Mouse (Mus musculus) cortical plate, adult 2 months (tissue): ENCODE measurements around the gene Nfat5.

Source experiments
- CTCF ChIP-seq: fragments of 200-500 bp; IDR thresholded peaks from 2 replicates; pipeline ENCODE4 v1.5.1; 2011; ENCODE audit warnings: mild to moderate bottlenecking, control low read depth, low read length; ENCODE audit not compliant: insufficient read depth; ENCODE audit errors: extremely low read depth
- POLR2A ChIP-seq: fragments of 200-500 bp; IDR thresholded peaks from 2 replicates; pipeline ENCODE4 v1.6.1; 2011; ENCODE audit warnings: mild to moderate bottlenecking, low read length, control low read depth; ENCODE audit not compliant: insufficient read depth; ENCODE audit errors: extremely low read depth

GRCm38 (mm10) chr8:107425230-107425597 is 131.9 kb downstream of the Nfat5 start:
- TF ChIP-seq POLR2A = no peak
- no peak for TF ChIP-seq CTCF
